18 mouse cellular contexts compared by ENCODE assay signal in genomic region chr9:106955486-106955885, GRCm38 (mm10).
DNase-seq lines count a peak whose midpoint lies in the region; TF ChIP-seq lines count a peak whose summit lies in the region.
"Had no signal": no experiment of that assay in that cellular context is flagged by ENCODE, and none has a peak within 500 bp of the region (broad histone marks: within the 10 kb centered on the region; RNA-seq: fewer than 3 reads in every experiment).

No protein-coding gene starts in this region.

- peak overlapping the region; percentile 20; the same call in 1 of the 2 replicates for H3K27ac ChIP-seq in layer of hippocampus, adult 2 months
- H3K27ac ChIP-seq: embryonic facial prominence, embryonic 10.5 days; embryonic facial prominence, embryonic 12.5 days; forebrain, embryonic 13.5 days; forebrain, embryonic 15.5 days had no signal

- no peak for DNase-seq in layer of hippocampus, adult 2 months (ENCODE audit: low spot score in 2 of 2)
- DNase-seq in layer of hippocampus, adult 9-11 months = no peak
- DNase-seq in brain, adult 2 months (ENCODE audit: low read depth, low spot score) = peak; percentile 60
- peak; percentile 65 for DNase-seq in telencephalon, adult 2 months (ENCODE audit: low read depth, low spot score)
- DNase-seq in urinary bladder, postnatal 10 days (ENCODE audit: low spot score) = no peak
- DNase-seq: adrenal gland, adult 2 months; adrenal gland, postnatal 10 days; adrenal gland, postnatal 25 days; cerebellum, adult 11-12 months; cerebellum, adult 2 months; cerebellum, adult 9-10 months; cerebellum, postnatal 10 days; cerebellum, postnatal 25 days; forebrain, postnatal 0 days had no signal

- no peak overlapping the region for H3K4me3 ChIP-seq in layer of hippocampus, adult 2 months
- H3K4me3 ChIP-seq: embryonic facial prominence, embryonic 10.5 days; embryonic facial prominence, embryonic 12.5 days; forebrain, embryonic 13.5 days; forebrain, embryonic 15.5 days had no signal

- TF ChIP-seq CTCF in layer of hippocampus, adult 2 months (conservative IDR thresholded peaks at IDR 0.05) = no peak

Comparison
In these comparisons a context has a peak if more than half of its experiments do, and no peak if none do; other contexts are left out.
1. DNase-seq: peak in brain, adult 2 months (single experiment) and telencephalon, adult 2 months (single experiment); none in layer of hippocampus, adult 2 months (0 of 2), layer of hippocampus, adult 9-11 months (single experiment) and urinary bladder, postnatal 10 days (single experiment).